Mouse (Mus musculus): ENCODE results near the gene Mcoln3. TPM values are rescaled to one million over a fixed set of nuclear protein-coding genes. Genes with fewer than 3 reads are reported as not detected.

Gene Mcoln3
- polyA plus RNA-seq, 1 experiment from 2014 or later, result 3.6 TPM

DNA sequence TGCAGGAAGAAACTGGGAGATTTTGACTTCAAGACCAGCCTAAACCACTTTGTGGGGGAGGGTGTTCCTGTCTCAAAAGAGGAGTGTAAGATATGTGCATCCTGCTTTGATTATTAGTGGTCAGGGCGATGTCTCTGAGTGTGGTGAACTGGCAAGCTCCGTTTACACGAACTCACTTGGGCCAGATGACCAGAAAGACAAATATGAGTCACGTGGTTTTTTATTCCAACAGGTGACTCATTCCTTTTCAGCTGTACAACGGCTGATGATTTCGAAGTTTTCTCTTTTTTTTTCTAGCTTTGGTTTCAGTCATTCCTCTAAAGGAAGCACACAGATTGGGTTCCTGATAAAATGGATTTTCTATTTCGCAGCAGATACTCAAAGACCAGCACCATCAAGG, 60.0 kb downstream of the Mcoln3 start:
- no peak overlapping the region for H3K27ac ChIP-seq (ENCODE audit: low read depth, low read length)
- H3K9me3 ChIP-seq (ENCODE audit: control insufficient read depth, low read length), result no peaks in the 10 kb centered on the region
- no peak overlapping the region for H3K4me3 ChIP-seq (ENCODE audit: low read depth, low read length)
- ATAC-seq (ENCODE audit: low FRiP score), result no peak
- no peaks in the 10 kb centered on the region for H3K4me1 ChIP-seq (ENCODE audit: control insufficient read depth, insufficient read depth, low read length)
- no peak overlapping the region for H3K9ac ChIP-seq (ENCODE audit: low read length)
- 83% methylated on average over 7 of the region's 7 CpGs for WGBS
- DNase-seq (ENCODE audit: low spot score, missing footprints), result no peak
- H3K36me3 ChIP-seq (ENCODE audit: control insufficient read depth, insufficient read depth, low read length), result no peaks in the 10 kb centered on the region
- H3K4me2 ChIP-seq, result no peak overlapping the region
- no peaks in the 10 kb centered on the region; the same call in 1 of the 2 replicates for H3K27me3 ChIP-seq (ENCODE audit: control insufficient read depth, insufficient read depth, low read length)

DNA sequence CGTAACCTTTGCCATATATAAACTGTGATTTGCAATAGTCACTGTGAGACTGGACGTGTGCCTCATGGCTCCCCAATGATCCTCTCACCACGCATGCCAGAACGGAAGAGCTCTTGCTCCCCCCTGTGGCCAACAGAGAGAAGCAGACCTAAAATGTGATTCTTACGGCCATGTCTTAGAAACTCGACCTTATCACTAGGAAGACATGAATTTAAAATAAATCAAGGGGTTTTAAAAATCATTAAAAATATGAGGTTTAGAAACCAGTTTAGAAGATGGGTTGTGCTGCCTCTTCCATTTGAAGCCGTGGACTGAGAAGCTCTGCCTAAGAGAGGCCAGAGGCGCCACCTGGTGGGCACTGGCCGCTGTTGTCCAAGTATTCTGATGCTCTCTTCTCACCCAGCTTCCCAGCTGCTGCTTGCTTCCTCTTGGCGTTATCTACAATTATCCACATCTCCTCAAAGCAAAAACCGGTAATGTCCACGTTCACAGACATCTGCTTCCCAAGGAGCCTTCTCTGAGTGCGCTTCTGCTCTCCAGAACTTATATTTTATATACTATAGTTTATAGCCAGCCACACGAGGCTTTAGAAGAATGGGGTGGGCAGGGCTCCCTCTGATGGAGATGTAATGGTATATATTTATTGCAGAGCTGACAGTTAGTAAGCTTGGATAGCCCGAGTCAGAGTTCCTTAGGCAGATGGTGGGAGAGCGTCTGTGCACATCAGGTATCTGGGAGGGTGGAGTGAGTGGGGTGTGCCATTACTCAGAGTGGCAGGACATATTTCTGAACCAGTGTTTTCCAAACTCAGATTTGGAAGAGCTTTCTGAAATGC, 60.7 kb downstream of the Mcoln3 start:
- no peaks in the 10 kb centered on the region for H3K36me3 ChIP-seq (ENCODE audit: control insufficient read depth, insufficient read depth, low read length)
- WGBS, result 8% methylated on average over 16 of the region's 16 CpGs
- DNase-seq (ENCODE audit: low spot score, missing footprints), result peak; percentile 99
- H3K4me1 ChIP-seq (ENCODE audit: control insufficient read depth, insufficient read depth, low read length), result no peaks in the 10 kb centered on the region
- peak overlapping the region; percentile 50 for H3K9ac ChIP-seq (ENCODE audit: low read length)
- H3K9me3 ChIP-seq (ENCODE audit: control insufficient read depth, low read length), result no peaks in the 10 kb centered on the region
- peak overlapping the region; percentile 19 for H3K4me3 ChIP-seq (ENCODE audit: low read depth, low read length)
- H3K27ac ChIP-seq (ENCODE audit: low read depth, low read length), result no peak overlapping the region
- no peaks in the 10 kb centered on the region; the same call in 1 of the 2 replicates for H3K27me3 ChIP-seq (ENCODE audit: control insufficient read depth, insufficient read depth, low read length)
- H3K4me2 ChIP-seq, result peak overlapping the region; percentile 38
- peak; percentile 86 for ATAC-seq (ENCODE audit: low FRiP score)

DNA sequence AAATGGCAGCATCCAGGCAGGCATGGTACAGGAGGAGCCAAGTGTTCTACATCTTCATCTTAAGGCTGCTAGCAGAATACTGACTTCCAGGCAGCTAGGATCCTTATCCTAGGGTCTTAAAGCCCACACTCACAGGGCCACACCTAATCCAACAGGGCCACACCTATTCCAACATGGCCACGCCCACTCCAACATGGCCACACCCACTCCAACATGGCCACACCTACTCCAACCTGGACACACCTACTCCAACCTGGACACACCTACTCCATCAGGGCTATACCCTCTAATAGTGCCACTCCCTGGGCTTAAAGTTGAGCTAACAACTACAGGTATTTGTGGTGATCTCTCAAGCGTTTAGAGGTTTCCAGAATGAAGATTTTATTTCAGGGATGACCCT, 63.1 kb downstream of the Mcoln3 start:
- no peaks in the 10 kb centered on the region for H3K9me3 ChIP-seq (ENCODE audit: control insufficient read depth, low read length)
- H3K9ac ChIP-seq (ENCODE audit: low read length), result no peak overlapping the region
- no peak overlapping the region for H3K4me2 ChIP-seq
- no peaks in the 10 kb centered on the region for H3K36me3 ChIP-seq (ENCODE audit: control insufficient read depth, insufficient read depth, low read length)
- H3K4me1 ChIP-seq (ENCODE audit: control insufficient read depth, insufficient read depth, low read length), result no peaks in the 10 kb centered on the region
- H3K27me3 ChIP-seq (ENCODE audit: control insufficient read depth, insufficient read depth, low read length), result peaks cover 2% of the 10 kb centered on the region
- ATAC-seq (ENCODE audit: low FRiP score) (no peak), DNase-seq (ENCODE audit: low spot score, missing footprints) (no peak)
- 31% methylated on average over 2 of the region's 2 CpGs for WGBS
- no peak overlapping the region for H3K27ac ChIP-seq (ENCODE audit: low read depth, low read length)
- H3K4me3 ChIP-seq (ENCODE audit: low read depth, low read length), result no peak overlapping the region

DNA sequence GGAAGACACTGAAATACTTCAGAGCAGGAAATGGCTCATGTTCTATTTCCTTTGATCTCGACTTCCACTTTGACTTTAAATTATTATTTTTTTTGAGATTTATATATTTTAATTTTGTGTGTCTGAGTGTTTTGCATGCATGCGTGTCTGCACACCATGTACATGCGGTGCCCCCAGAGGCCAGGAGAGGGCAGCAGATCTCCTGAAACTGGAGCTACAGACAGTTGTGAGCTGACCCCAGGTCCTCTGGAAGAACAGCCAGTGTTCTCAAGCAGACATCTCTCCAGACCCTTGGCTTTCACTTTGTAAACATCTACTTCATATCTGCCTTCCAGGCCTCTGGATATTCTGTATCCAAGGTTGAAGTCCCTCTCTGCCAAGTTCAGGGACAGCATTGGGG, 63.7 kb downstream of the Mcoln3 start:
- peak; percentile 92 for DNase-seq (ENCODE audit: low spot score, missing footprints)

DNA sequence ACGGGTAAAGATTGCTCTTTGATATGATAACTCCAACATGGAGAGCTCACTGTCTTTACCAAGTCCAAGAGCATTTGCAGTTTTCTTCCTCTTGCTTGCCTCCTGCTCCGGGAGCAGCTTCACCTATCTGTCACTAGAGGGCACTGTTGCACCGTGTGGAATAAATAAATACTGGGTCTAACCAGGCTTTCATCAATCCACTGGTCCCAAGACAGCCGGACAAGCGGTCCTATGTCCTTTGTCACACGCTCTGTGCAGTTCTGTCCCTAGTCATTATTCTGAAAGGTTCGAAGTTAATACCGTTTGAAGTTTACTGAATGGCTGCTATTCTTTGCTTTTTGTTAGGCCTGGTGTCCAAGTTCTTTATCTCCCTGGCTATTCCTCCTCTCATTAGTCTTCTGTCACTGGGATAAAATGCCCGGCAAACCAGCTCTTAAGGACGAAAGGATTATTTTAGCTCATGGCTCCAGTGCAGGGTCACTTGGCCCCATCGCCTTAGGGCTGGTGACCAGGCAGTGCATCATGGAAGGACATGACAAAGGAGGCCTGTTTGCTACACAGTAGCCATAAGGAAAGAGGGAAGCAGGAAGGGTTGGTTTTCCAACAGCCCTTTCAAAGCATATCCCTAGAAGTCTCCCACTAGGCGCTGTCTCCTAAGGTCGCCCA, 67.9 kb downstream of the Mcoln3 start:
- peak; percentile 90 for ATAC-seq (ENCODE audit: low FRiP score)
- 17% methylated on average over 13 of the region's 13 CpGs for WGBS
- Histone ChIP-seq H3K9me3 (ENCODE audit: control insufficient read depth, low read length) (no peaks in the 10 kb centered on the region), H3K36me3 (ENCODE audit: control insufficient read depth, insufficient read depth, low read length) (no peaks in the 10 kb centered on the region), H3K4me1 (ENCODE audit: control insufficient read depth, insufficient read depth, low read length) (no peaks in the 10 kb centered on the region), H3K27ac (ENCODE audit: low read depth, low read length) (no peak overlapping the region), H3K4me2 (peak overlapping the region; percentile 11; the same call in 1 of the 2 replicates), H3K4me3 (ENCODE audit: low read depth, low read length) (no peak overlapping the region), H3K27me3 (ENCODE audit: control insufficient read depth, insufficient read depth, low read length) (peaks cover 2% of the 10 kb centered on the region), H3K9ac (ENCODE audit: low read length) (peak overlapping the region; percentile 37; the same call in 1 of the 2 replicates)
- peak; percentile 93 for DNase-seq (ENCODE audit: low spot score, missing footprints)

More for the DNA sequence above, 63.7 kb downstream of the Mcoln3 start:
- no peaks in the 10 kb centered on the region for H3K36me3 ChIP-seq (ENCODE audit: control insufficient read depth, insufficient read depth, low read length)
- H3K4me1 ChIP-seq (ENCODE audit: control insufficient read depth, insufficient read depth, low read length), result no peaks in the 10 kb centered on the region
- ATAC-seq (ENCODE audit: low FRiP score), result no peak
- no peak overlapping the region for H3K4me3 ChIP-seq (ENCODE audit: low read depth, low read length)
- H3K9ac ChIP-seq (ENCODE audit: low read length), result no peak overlapping the region
- H3K27ac ChIP-seq (ENCODE audit: low read depth, low read length), result no peak overlapping the region
- H3K27me3 ChIP-seq (ENCODE audit: control insufficient read depth, insufficient read depth, low read length), result peaks cover 2% of the 10 kb centered on the region
- WGBS, result 43% methylated on average over 3 of the region's 3 CpGs
- H3K4me2 ChIP-seq, result no peak overlapping the region
- no peaks in the 10 kb centered on the region for H3K9me3 ChIP-seq (ENCODE audit: control insufficient read depth, low read length)

DNA sequence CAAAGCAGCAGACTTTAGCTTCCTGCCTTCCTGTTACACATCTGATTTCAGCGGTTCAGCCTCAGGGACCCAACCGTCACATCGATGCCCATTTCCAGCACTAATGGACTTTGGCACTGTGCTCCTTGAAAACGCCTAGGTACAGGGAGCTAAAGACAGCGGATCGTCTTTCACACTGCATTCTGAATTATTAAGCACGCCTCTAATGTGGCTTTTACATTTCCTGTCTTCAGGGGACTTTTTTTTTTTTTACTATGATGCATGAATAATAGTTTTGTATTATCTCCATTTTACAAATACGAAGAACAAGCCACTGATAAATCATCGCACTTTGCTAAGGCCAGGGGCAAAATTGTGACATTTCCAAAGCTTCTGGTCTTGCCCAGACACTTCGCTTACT, 68.8 kb downstream of the Mcoln3 start:
- Histone ChIP-seq H3K4me3 (ENCODE audit: low read depth, low read length) (no peak overlapping the region), H3K9me3 (ENCODE audit: control insufficient read depth, low read length) (no peaks in the 10 kb centered on the region), H3K27ac (ENCODE audit: low read depth, low read length) (no peak overlapping the region), H3K4me1 (ENCODE audit: control insufficient read depth, insufficient read depth, low read length) (no peaks in the 10 kb centered on the region), H3K4me2 (no peak overlapping the region), H3K27me3 (ENCODE audit: control insufficient read depth, insufficient read depth, low read length) (peaks cover 2% of the 10 kb centered on the region), H3K9ac (ENCODE audit: low read length) (no peak overlapping the region), H3K36me3 (ENCODE audit: control insufficient read depth, insufficient read depth, low read length) (no peaks in the 10 kb centered on the region)
- ATAC-seq (ENCODE audit: low FRiP score) (no peak), DNase-seq (ENCODE audit: low spot score, missing footprints) (no peak)
- 90% methylated on average over 10 of the region's 10 CpGs for WGBS

DNA sequence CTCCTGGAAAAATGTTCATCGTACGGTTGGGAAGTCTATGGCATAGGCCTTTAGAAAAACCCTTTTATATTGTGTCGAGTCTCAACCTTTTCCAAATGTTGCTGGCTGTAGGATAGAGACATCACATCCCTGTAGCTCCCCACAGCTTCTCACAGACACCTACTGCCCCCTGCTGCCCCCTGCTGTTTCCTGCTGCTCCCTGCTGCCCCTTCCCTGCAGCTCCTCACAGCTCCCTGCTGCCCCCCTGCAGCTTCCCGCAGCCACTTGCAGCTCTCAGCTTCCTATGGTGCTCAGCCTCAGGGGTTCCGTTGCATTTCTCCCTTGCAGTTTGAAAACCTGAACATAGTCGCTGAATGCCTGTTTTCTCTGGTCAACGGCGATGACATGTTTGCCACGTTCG, 72.7 kb downstream of the Mcoln3 start:
- 68% methylated on average over 10 of the region's 10 CpGs for WGBS
- ATAC-seq (ENCODE audit: low FRiP score), result no peak

More for the DNA sequence above, 72.7 kb downstream of the Mcoln3 start:
- no peak overlapping the region for H3K27ac ChIP-seq (ENCODE audit: low read depth, low read length)
- DNase-seq (ENCODE audit: low spot score, missing footprints), result no peak
- no peak overlapping the region for H3K4me2 ChIP-seq
- H3K4me3 ChIP-seq (ENCODE audit: low read depth, low read length), result no peak overlapping the region
- no peaks in the 10 kb centered on the region for H3K9me3 ChIP-seq (ENCODE audit: control insufficient read depth, low read length)
- H3K36me3 ChIP-seq (ENCODE audit: control insufficient read depth, insufficient read depth, low read length), result no peaks in the 10 kb centered on the region
- no peaks in the 10 kb centered on the region for H3K4me1 ChIP-seq (ENCODE audit: control insufficient read depth, insufficient read depth, low read length)
- H3K27me3 ChIP-seq (ENCODE audit: control insufficient read depth, insufficient read depth, low read length), result no peaks in the 10 kb centered on the region
- no peak overlapping the region for H3K9ac ChIP-seq (ENCODE audit: low read length)
